Mouse (Mus musculus) intestine, embryonic 15.5 days (tissue): ENCODE measurements around the gene Prpf8. TPM values are rescaled to one million over a fixed set of nuclear protein-coding genes. Genes with fewer than 3 reads are reported as not detected.

Experiments
- ATAC-seq: fragments of 200-750 bp; cut with Nextera tagmentation; 2 replicates; pipeline ENCODE4 v1.8.0; 2017; ENCODE audit warnings: moderate TSS enrichment, moderate library complexity
- H3K27ac ChIP-seq: fragments of 300-500 bp; sonication (generic); 2 replicates; pipeline ENCODE4 v1.5.1; 2015; ENCODE audit warnings: mild to moderate bottlenecking, inconsistent platforms
- H3K27me3 ChIP-seq: fragments of 300-500 bp; sonication (generic); replicated peaks from 2 replicates; pipeline ENCODE4 v1.6.1; 2015; ENCODE audit warnings: inconsistent platforms
- H3K36me3 ChIP-seq: fragments of 300-500 bp; sonication (generic); 2 replicates; pipeline ENCODE4 v1.6.1; 2015; ENCODE audit warnings: inconsistent platforms
- H3K4me1 ChIP-seq: fragments of 300-500 bp; sonication (generic); replicated peaks from 2 replicates; pipeline ENCODE4 v1.6.1; 2015; ENCODE audit warnings: inconsistent platforms
- H3K4me2 ChIP-seq: fragments of 300-500 bp; sonication (generic); replicated peaks from 2 replicates; pipeline ENCODE4 v1.6.1; 2015; ENCODE audit warnings: mild to moderate bottlenecking, inconsistent platforms
- H3K4me3 ChIP-seq: fragments of 300-500 bp; sonication (generic); replicated peaks from 2 replicates; pipeline ENCODE4 v1.5.1; 2015; ENCODE audit warnings: inconsistent platforms
- H3K9ac ChIP-seq: fragments of 300-500 bp; sonication (generic); 2 replicates; pipeline ENCODE4 v1.6.1; 2015; ENCODE audit warnings: inconsistent platforms
- H3K9me3 ChIP-seq: fragments of 300-500 bp; sonication (generic); 2 replicates; pipeline ENCODE4 v1.6.1; 2016; ENCODE audit warnings: inconsistent platforms
- WGBS: fragments of 180-500 bp; shearing (Covaris S2); methylation state at CpG from one replicate; pipeline ENCODE4 v1.1.7; 2015; 5-methylcytosine and 5-hydroxymethylcytosine counted together
- polyA plus RNA-seq: library from polyadenylated mRNA; unstranded; fragments of >200 nt; fragmentation: Nextera tagmentation; extraction: Ambion mirVana; gene quantifications from 2 replicates; pipeline ENCODE4 v1.2.1, GENCODE M21; 2015

Prpf8 gene
- polyA plus RNA-seq, 1 experiment from 2014 or later = 47.5 TPM

DNA sequence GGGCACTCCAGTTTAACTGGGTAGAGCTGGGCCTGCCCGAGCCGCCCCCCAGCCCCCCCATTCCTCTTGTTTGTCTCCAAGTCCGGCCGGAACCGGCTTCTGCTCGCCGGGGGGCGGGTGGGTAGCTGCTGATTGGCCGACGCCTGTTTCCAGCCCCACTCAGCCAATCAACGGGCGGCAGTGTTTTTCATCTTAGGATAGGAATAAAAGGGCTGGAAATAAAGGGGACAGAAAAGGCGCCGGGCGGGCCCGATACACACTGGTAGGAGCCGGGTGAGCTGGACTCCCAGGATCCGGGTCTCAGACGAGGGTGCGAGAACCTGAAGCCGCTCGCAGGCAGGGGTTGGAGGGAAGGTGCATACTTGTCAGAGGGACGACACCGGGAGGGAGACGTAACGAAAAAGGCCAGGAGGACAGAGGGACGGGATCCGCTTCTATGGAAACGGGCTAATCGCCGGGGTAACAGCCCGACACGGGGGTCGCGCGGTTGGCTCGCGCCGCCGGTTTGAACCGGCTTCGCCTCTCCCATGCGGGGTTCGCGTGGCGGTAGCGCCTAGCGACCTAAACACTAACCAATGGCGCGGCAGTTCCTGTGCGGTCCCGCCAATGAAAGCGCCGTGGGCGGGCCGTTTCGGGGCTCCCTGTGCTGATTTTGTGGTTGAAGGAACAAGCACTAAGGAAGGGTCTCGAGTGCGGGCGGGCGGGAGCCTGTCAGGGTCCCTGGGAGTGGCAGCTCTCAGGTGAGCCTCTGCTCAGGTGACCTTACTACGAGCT lies 45.0 kb downstream of the Prpf8 start, which contains the start of gene Slc43a2:
Slc43a2 (plus strand) TSS at position 226 of the 774 bp plus-strand sequence.
- peak within 1 kb of the TSS; percentile 71 for H3K9ac ChIP-seq
- no peaks in the 10 kb centered on the region for H3K36me3 ChIP-seq
- no peaks in the 10 kb centered on the region for H3K27me3 ChIP-seq
- WGBS = under 1% methylated on average over 62 of the region's 62 CpGs
- peaks cover 11% of the 10 kb centered on the region for H3K4me1 ChIP-seq
- H3K27ac ChIP-seq = peak within 1 kb of the TSS; percentile 77
- H3K9me3 ChIP-seq = no peaks in the 10 kb centered on the region
- peak within 1 kb of the TSS; percentile 99 for H3K4me2 ChIP-seq
- peak within 1 kb of the TSS; percentile 65 for H3K4me3 ChIP-seq
- peak; percentile 91 for ATAC-seq

DNA sequence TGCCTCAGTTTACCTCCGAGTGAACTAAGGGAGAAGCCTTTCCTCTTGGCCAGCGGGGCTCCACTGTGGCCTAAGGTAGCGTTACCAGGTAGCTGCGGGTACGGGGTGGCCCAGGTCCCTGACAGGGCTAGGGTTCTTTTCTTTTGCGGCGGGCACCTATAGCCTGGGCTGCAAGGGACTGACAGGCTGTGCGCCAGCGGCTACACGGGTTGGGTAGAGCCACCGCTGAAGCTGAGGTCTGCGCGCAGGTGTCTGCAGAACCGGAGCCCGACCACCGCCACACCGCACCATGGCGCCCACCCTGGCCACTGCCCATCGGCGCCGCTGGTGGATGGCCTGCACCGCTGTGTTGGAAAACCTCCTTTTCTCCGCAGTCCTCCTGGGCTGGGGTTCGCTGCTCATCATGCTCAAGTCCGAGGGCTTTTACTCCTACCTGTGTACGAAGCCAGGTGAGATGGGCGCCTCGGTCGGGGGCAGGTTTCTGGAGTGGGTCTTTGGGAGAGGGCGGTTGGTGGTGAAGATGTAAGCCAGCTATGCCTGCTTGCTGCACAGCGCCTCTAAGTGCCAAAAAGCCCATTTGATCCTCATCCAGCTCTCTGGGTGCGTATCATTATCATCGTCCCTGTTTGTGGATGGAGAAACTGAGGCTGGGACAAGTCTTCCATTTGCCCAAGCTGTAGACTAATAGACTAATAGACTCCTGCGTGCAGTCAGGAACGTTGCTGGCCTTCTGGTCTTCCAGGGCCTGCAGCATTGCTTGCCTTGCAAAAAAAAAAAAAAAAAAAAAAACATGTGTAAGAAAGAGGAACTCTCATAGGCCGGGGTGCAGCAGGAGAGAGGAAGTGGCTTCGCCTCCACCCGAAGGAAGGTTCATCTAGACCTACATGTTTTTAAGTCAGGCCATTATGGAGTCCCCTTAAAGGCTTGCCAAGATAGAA lies 46.0 kb downstream of the Prpf8 start:
- peak overlapping the region; percentile 71 for H3K9ac ChIP-seq

DNA sequence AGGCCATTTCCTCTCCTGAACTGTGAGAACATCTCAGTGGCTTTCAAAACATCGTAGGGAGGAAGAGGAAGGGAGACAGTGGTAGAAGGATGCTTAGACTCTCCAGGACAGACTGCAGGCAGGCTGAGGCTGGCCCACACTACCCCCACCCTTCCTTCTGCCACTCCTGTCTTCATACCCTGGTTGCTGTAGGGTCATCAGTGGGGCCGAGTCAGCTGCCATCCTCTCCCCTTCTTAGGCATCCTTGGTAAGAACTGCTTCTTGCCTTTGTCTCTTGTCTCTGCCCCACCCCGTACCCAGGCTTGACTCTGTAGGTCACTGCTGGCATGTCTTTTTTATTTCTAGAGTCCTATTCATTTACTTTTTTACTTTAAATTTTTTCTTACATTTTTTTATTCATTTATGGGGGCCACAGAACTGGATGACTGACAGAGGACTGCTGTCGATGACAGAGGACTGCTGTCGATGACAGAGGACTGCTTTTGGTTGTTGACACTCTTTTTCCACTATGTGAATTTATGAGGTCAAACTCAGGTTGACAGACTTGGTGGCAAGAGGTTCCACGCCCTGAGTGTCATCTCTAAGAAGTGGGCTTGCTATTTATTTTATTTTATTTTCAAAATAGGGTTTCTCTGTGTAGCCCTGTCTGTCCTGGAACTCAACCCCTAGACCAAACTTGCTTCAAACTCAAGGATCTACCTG lies 46.8 kb downstream of the Prpf8 start:
- no peak for ATAC-seq
- Histone ChIP-seq H3K36me3 (no peaks in the 10 kb centered on the region), H3K27me3 (no peaks in the 10 kb centered on the region), H3K4me3 (no peak overlapping the region), H3K4me2 (peak overlapping the region; percentile 29; the same call in 1 of the 2 replicates), H3K27ac (0 out of 2 replicates have a peak overlapping the region, but pooled peaks have one; percentile 25), H3K4me1 (peaks cover 15% of the 10 kb centered on the region), H3K9ac (no peak overlapping the region), H3K9me3 (no peaks in the 10 kb centered on the region)
- WGBS = 72% methylated on average over 6 of the region's 6 CpGs

More for the DNA sequence above, 46.0 kb downstream of the Prpf8 start:
- ATAC-seq = peak; percentile 8; the same call in 1 of the 2 replicates
- no peaks in the 10 kb centered on the region for H3K36me3 ChIP-seq
- H3K4me3 ChIP-seq = peak overlapping the region; percentile 65
- peak overlapping the region; percentile 51; the same call in 1 of the 2 replicates for H3K27ac ChIP-seq
- peaks cover 11% of the 10 kb centered on the region for H3K4me1 ChIP-seq
- 15% methylated on average over 38 of the region's 38 CpGs for WGBS
- H3K9me3 ChIP-seq = no peaks in the 10 kb centered on the region
- no peaks in the 10 kb centered on the region for H3K27me3 ChIP-seq
- peak overlapping the region; percentile 99 for H3K4me2 ChIP-seq

DNA sequence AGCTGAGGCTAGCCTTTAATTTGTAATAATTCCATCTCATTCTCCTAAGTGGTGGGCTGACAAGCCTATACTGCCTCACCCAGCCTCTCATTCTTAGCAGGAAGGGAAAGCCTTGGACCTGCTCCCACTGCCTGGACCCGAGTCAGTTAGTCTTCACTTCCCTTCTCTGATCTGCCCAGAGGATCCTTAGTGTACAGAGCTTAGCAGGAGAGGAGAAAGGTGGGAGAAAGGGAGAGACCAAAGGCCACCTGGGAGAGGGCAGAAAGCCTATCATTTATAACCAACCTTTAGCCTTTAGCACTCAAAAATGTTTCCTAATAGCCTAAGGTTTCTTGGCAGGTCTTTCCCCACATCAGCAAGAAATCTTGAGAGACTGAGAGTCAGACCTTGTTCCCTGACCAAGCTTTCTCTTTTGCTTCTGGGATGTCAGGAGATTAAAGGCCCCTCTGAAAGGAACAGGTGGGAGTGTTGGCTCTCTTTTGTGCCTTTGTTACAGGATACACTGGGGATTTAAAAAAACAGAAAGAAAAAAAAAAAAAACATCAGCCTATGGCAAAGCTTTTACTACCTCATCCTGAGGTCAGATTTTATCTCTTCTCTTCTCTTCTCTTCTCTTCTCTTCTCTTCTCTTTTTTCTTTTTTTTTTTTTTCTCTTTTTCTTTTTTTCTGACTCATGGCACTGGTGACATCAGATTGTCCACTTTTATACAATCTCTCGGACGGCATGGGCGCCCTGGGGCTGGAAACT lies 47.8 kb downstream of the Prpf8 start:
- H3K27ac ChIP-seq = peak overlapping the region; percentile 25
- H3K4me2 ChIP-seq = no peak overlapping the region; the same call in 1 of the 2 replicates
- H3K4me3 ChIP-seq = no peak overlapping the region
- no peaks in the 10 kb centered on the region for H3K9me3 ChIP-seq
- ATAC-seq = no peak
- H3K36me3 ChIP-seq = no peaks in the 10 kb centered on the region
- 59% methylated on average over 4 of the region's 4 CpGs for WGBS
- 0 out of 2 replicates have a peak overlapping the region, but pooled peaks have one; percentile 28 for H3K9ac ChIP-seq
- H3K4me1 ChIP-seq = peaks cover 15% of the 10 kb centered on the region
- no peaks in the 10 kb centered on the region for H3K27me3 ChIP-seq

DNA sequence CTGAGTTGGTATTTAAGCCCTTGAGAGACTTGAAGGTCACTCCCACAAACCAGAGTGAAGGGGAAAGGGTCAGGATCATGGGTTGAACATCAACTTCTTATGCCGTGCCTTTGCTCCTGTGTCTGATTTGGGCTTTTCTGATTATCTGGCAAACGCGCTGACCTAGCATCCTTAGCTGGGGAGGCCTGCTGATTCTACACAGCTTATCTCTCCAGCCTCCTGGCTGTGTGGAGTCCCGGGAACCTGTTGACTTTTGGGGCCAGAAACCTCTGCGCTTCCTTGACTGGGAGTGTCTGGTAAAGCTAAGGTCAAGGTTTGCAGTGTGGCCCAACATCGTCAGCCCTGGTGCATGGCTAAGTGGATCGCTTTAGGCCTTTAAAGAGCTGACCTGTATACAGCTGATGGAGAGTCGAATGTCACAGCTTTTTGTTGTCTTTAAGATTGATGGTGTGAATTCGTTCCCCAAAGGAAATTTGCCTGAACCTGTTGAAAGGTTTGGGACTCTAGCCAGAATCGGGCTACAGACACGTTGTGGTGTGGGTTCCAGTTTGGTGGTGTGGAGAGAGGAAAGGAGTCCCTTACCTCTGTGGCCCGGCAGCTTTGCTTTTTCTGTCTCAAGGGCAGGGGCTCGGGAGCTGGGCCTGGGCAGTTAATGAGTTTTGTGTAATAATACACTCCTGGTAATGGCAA lies 48.6 kb downstream of the Prpf8 start:
- H3K27me3 ChIP-seq = no peaks in the 10 kb centered on the region

DNA sequence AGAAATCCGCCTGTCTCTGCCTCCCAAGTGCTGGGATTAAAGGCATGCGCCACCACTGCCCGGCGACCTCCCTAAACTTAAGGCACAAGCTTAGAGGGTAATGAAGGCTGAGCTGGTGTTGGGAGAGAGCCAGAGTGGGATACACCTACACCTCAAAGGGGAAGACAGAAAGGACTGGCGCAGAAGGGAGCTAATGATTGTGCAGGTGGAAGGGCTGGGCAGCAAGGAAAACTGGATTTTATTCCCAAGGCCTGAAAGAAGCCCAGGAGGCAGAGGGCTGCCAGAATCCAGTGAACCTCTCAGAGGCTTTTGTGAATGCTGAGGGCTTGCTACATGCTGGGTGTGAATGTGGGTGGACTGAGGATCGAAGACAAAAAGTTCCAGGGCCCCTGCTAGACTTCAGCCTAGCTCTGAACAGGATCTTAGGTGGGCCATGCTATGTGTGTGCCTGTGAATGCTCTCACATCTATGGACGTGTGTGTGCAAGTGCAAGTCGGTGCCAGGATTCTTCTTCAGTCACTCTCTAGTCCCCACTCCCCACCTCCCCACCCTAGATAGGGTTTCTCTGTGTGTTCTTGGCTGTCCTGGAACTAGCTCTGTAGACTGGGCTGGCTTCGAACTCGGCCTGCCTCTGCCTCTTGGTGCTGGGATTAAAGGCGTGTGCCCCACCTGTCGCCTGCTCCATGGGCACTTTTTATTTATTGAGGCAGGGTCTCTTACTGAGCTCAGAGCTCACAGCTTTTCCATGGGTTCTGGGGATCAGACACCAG lies 49.8 kb downstream of the Prpf8 start:
- no peaks in the 10 kb centered on the region for H3K36me3 ChIP-seq
- 88% methylated on average over 12 of the region's 12 CpGs for WGBS
- H3K27me3 ChIP-seq = no peaks in the 10 kb centered on the region
- peaks cover 17% of the 10 kb centered on the region for H3K4me1 ChIP-seq
- no peak overlapping the region for H3K4me3 ChIP-seq
- H3K9ac ChIP-seq = no peak overlapping the region
- H3K4me2 ChIP-seq = no peak overlapping the region
- H3K27ac ChIP-seq = no peak overlapping the region
- no peak for ATAC-seq
- H3K9me3 ChIP-seq = no peaks in the 10 kb centered on the region

More for the DNA sequence above, 48.6 kb downstream of the Prpf8 start:
- Histone ChIP-seq H3K4me2 (no peak overlapping the region; the same call in 1 of the 2 replicates), H3K9me3 (no peaks in the 10 kb centered on the region), H3K4me1 (peaks cover 15% of the 10 kb centered on the region), H3K27ac (0 out of 2 replicates have a peak overlapping the region, but pooled peaks have one; percentile 6), H3K36me3 (no peaks in the 10 kb centered on the region), H3K4me3 (no peak overlapping the region), H3K9ac (0 out of 2 replicates have a peak overlapping the region, but pooled peaks have one; percentile 28)
- ATAC-seq = no peak
- WGBS = 46% methylated on average over 13 of the region's 13 CpGs

DNA sequence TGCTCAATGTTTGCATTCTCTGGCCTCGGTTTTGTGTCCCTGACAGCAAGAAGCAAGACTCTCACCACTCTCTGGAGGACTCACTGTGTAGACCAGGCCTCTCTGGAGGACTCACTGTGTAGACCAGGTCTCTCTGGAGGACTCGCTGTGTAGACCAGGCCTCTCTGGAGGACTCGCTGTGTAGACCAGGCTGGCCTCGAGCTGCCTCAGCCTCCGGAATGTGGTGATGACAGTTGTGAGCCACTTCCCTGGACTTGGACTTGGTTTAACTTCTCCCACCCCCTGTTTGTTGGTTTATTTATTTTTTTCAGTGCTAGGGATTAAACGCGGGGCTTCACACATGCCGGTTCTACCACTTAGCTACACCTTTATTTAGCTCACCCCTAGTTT lies 50.4 kb downstream of the Prpf8 start:
- WGBS = 82% methylated on average over 8 of the region's 8 CpGs
- Histone ChIP-seq H3K4me1 (peaks cover 17% of the 10 kb centered on the region), H3K27ac (no peak overlapping the region), H3K4me3 (no peak overlapping the region), H3K36me3 (no peaks in the 10 kb centered on the region), H3K4me2 (no peak overlapping the region), H3K9me3 (no peaks in the 10 kb centered on the region), H3K27me3 (no peaks in the 10 kb centered on the region), H3K9ac (no peak overlapping the region)
- ATAC-seq = no peak

DNA sequence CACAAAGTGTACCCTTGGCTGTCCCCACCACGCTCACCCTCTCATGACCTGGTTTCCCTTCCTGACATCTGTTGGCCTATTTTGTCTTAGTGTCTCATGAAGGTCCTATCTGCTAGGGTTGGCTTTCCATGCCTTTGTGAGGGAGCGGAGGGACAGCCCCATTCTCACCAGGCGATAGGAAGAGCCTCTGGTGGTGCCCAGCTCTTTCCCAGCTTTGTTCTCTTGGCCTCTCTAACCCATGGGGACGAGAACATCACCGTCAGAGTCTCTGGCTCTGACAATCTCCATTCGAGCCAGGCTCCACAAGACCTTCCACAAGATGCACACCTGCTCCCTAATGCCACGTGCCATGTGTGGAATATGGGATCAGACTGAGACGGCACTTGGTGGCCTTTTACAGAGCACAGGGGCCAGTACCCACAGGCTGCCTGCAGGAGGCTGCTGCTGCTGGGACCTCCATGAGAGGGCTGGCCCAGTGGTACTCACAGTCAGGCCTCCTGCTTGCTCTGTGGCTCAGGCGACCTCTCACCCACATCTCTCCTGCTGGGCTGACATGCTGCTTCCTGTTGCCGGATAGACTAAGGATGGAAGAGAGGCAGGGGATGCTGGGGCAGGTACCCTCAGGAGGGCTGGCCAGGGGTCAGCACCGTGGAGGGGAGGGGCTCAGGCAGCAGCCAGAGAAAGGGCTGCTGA lies 51.0 kb downstream of the Prpf8 start:
- H3K9me3 ChIP-seq = no peaks in the 10 kb centered on the region
- H3K36me3 ChIP-seq = no peaks in the 10 kb centered on the region
- no peak overlapping the region for H3K27ac ChIP-seq
- WGBS = 55% methylated on average over 11 of the region's 11 CpGs
- H3K4me3 ChIP-seq = no peak overlapping the region
- peaks cover 11% of the 10 kb centered on the region for H3K4me1 ChIP-seq
- no peak overlapping the region for H3K4me2 ChIP-seq
- no peaks in the 10 kb centered on the region for H3K27me3 ChIP-seq
- no peak overlapping the region for H3K9ac ChIP-seq
- peak; percentile 26; the same call in 1 of the 2 replicates for ATAC-seq

DNA sequence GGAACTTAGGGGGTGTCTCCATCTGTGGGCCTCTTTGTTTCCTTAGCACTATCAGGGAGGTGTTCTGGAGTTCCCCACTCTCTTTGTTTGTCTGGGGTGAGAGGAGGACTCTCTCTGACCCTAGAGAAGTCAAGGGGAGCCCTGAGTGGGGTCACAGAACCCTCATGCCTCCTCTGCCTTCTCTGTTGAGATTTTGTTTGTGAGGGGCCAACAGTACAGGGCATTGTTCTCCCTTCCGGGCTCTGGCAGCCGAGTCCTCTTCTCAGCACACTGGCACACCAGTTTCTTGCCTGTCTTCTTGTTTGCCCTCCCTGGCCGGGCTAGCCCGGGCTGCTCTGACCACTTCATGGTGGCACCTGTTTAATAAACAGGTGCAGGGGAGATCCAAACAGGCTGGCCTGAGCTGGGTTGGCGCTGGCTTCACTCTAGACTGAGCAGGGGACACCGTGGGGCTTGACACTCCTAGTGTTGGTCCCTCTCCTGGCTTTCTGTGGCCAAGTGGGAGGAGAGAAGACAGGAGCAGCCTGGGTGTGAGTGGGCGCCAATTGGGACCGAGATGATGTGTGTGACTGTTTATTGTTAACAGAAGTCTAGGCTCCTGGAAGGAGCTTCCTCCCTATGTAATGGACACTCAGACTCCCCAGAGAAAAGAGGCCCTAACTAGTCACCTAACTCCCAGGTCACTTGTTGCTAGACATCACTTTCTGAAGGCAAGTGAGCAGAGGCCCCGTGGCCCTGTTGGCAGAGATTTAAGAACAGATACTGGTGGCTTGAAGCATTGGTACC lies 51.8 kb downstream of the Prpf8 start:
- Histone ChIP-seq H3K4me1 (peaks cover 10% of the 10 kb centered on the region), H3K36me3 (no peaks in the 10 kb centered on the region), H3K4me2 (no peak overlapping the region), H3K9ac (no peak overlapping the region), H3K27me3 (no peaks in the 10 kb centered on the region), H3K4me3 (no peak overlapping the region), H3K9me3 (no peaks in the 10 kb centered on the region), H3K27ac (no peak overlapping the region)
- 57% methylated on average over 9 of the region's 9 CpGs for WGBS
- ATAC-seq = no peak
